Mouse (Mus musculus) limb, embryonic 14.5 days (tissue): Measurements from ENCODE around the gene Islr2. TPM values are rescaled to one million over a fixed set of nuclear protein-coding genes. Genes with fewer than 3 reads are reported as not detected.

Experiments used
- ATAC-seq: fragments of 200-750 bp; cut with Nextera tagmentation; 2 replicates; pipeline ENCODE4 v1.8.0; 2017; ENCODE audit warnings: low read depth, moderate number of reproducible peaks, moderate TSS enrichment; ENCODE audit not compliant: low FRiP score
- DNase-seq: peaks from one replicate; pipeline ENCODE4 v3.0.0-alpha.2; 2015; ENCODE audit warnings: low spot score
- H3K27ac ChIP-seq: fragments of 300-500 bp; sonication (generic); replicated peaks from 2 replicates; pipeline ENCODE4 v1.5.1; 2014; ENCODE audit warnings: low read depth, mild to moderate bottlenecking, low read length, moderate library complexity, mixed read lengths
- H3K27me3 ChIP-seq: fragments of 300-500 bp; sonication (generic); 2 replicates; pipeline ENCODE4 v1.6.1; 2014; ENCODE audit warnings: low read length, mixed read lengths; ENCODE audit not compliant: control insufficient read depth, insufficient read depth
- H3K36me3 ChIP-seq: fragments of 300-500 bp; sonication (generic); 2 replicates; pipeline ENCODE4 v1.6.1; 2014; ENCODE audit warnings: mild to moderate bottlenecking, low read length, moderate library complexity, mixed read lengths; ENCODE audit not compliant: control insufficient read depth, insufficient read depth
- H3K4me1 ChIP-seq: fragments of 300-500 bp; sonication (generic); 2 replicates; pipeline ENCODE4 v1.6.1; 2014; ENCODE audit warnings: antibody characterized with exemption, low read length, mixed read lengths; ENCODE audit not compliant: control insufficient read depth, insufficient read depth
- H3K4me2 ChIP-seq: fragments of 300-500 bp; sonication (generic); replicated peaks from 2 replicates; pipeline ENCODE4 v1.6.1; 2014; ENCODE audit warnings: low read depth, mild to moderate bottlenecking, low read length, moderate library complexity; ENCODE audit not compliant: severe bottlenecking
- H3K4me3 ChIP-seq: fragments of 300-500 bp; sonication (generic); replicated peaks from 2 replicates; pipeline ENCODE4 v1.5.1; 2014; ENCODE audit warnings: low read length
- H3K9ac ChIP-seq: fragments of 300-500 bp; sonication (generic); 2 replicates; pipeline ENCODE4 v1.6.1; 2014; ENCODE audit warnings: mild to moderate bottlenecking, low read depth, low read length, moderate library complexity; ENCODE audit not compliant: severe bottlenecking
- H3K9me3 ChIP-seq: fragments of 300-500 bp; sonication (generic); 2 replicates; pipeline ENCODE4 v1.6.1; 2016; ENCODE audit warnings: low read length; ENCODE audit not compliant: control insufficient read depth
- POLR2A ChIP-seq: fragments of 200-500 bp; IDR thresholded peaks from 2 replicates; pipeline ENCODE4 v1.8.0; 2012; ENCODE audit warnings: inconsistent platforms, mild to moderate bottlenecking, moderate library complexity, borderline replicate concordance; ENCODE audit not compliant: insufficient read depth, insufficient read length; ENCODE audit errors: extremely low read depth
- WGBS: fragments of 180-500 bp; shearing (Covaris S2); extraction: QIAGEN DNeasy Blood & Tissue Kit; methylation state at CpG from one replicate; pipeline ENCODE4 v1.1.7; 2014; 5-methylcytosine and 5-hydroxymethylcytosine counted together
- microRNA-seq: library from miRNA; unstranded; fragments of <30 nt; microRNA quantifications from one replicate; pipeline ENCODE4, GENCODE M21; 2016
- polyA plus RNA-seq, 2 experiments: library from polyadenylated mRNA; depleted of rRNA in 1 of 2; stranded (reverse) in 1 of 2; unstranded in 1 of 2; fragments of >200 nt; fragmentation: Nextera tagmentation in 1 of 2; extraction: Ambion mirVana in 1 of 2; gene quantifications; 2 replicates each; pipeline versions ENCODE4 v1.2.1 to v1.2.3; 2012 to 2014

Islr2 gene
- polyA plus RNA-seq, 2 experiments: 1.7 to 12.2 TPM

GRCm38 (mm10) chr9:58155366-58155765, 48.8 kb downstream of the Islr2 start:
- WGBS: 39% methylated on average over 3 of the region's 3 CpGs
- Histone ChIP-seq H3K9me3 (no peaks in the 10 kb centered on the region), H3K27ac (peak overlapping the region; percentile 38; the same call in 1 of the 2 replicates), H3K4me3 (peak overlapping the region; percentile 42), H3K27me3 (no peaks in the 10 kb centered on the region), H3K4me2 (peak overlapping the region; percentile 90), H3K36me3 (peaks cover 45% of the 10 kb centered on the region), H3K9ac (peak overlapping the region; percentile 21; the same call in 1 of the 2 replicates), H3K4me1 (peaks cover 63% of the 10 kb centered on the region)
- peak; percentile 89 for DNase-seq
- ATAC-seq: no peak
- TF ChIP-seq POLR2A: no peak

GRCm38 (mm10) chr9:58153095-58153494, 51.0 kb downstream of the Islr2 start:
- no peaks in the 10 kb centered on the region for H3K9me3 ChIP-seq
- H3K4me1 ChIP-seq: peaks cover 53% of the 10 kb centered on the region
- H3K9ac ChIP-seq: no peak overlapping the region
- peaks cover 52% of the 10 kb centered on the region for H3K36me3 ChIP-seq
- 46% methylated on average over 2 of the region's 3 CpGs for WGBS
- peak overlapping the region; percentile 28 for H3K27ac ChIP-seq
- DNase-seq (no peak), ATAC-seq (no peak)
- no peak overlapping the region for H3K4me3 ChIP-seq
- TF ChIP-seq POLR2A: no peak
- no peaks in the 10 kb centered on the region for H3K27me3 ChIP-seq
- H3K4me2 ChIP-seq: no peak overlapping the region

GRCm38 (mm10) chr9:58150733-58151361, 53.3 kb downstream of the Islr2 start:
- ATAC-seq: no peak
- peaks cover 49% of the 10 kb centered on the region for H3K36me3 ChIP-seq
- no peak overlapping the region for H3K27ac ChIP-seq
- H3K9ac ChIP-seq: no peak overlapping the region
- TF ChIP-seq POLR2A: no peak
- 68% methylated on average over 4 of the region's 4 CpGs for WGBS
- no peaks in the 10 kb centered on the region for H3K27me3 ChIP-seq
- peaks cover 39% of the 10 kb centered on the region for H3K4me1 ChIP-seq
- no peak overlapping the region for H3K4me3 ChIP-seq
- no peaks in the 10 kb centered on the region for H3K9me3 ChIP-seq
- DNase-seq: no peak
- H3K4me2 ChIP-seq: no peak overlapping the region

- H3K36me3 ChIP-seq: peaks cover 31% of the 10 kb centered on the region
- H3K9ac ChIP-seq: no peak overlapping the region
- peaks cover 19% of the 10 kb centered on the region for H3K4me1 ChIP-seq
- ATAC-seq (no peak), DNase-seq (no peak)
- H3K4me2 ChIP-seq: no peak overlapping the region
- no peaks in the 10 kb centered on the region for H3K9me3 ChIP-seq
- no peak overlapping the region for H3K4me3 ChIP-seq
- no peaks in the 10 kb centered on the region for H3K27me3 ChIP-seq
- 62% methylated on average over 2 of the region's 2 CpGs for WGBS
- no peak for TF ChIP-seq POLR2A
- no peak overlapping the region for H3K27ac ChIP-seq
These were observed 55.3 kb downstream of the Islr2 start for GRCm38 (mm10) chr9:58148806-58149205.

Small RNA genes within 50 kb of the gene (microRNA-seq; reads per million reads assigned to microRNA genes)
- gene Mir6385: not detected

Other genes starting within 250 kb of the Islr2 start
- 3.3 and 3.5 TPM in 2 replicates for gene Cyp11a1, start 197.9 kb downstream of the Islr2 start, polyA plus RNA-seq (2012; rRNA removed)
- gene Cyp11a1, start 197.9 kb downstream of the Islr2 start, polyA plus RNA-seq (2014; fragmentation: Nextera tagmentation; extraction: Ambion mirVana): 4.5 and 5.7 TPM in 2 replicates
- 22.0 and 33.8 TPM in 2 replicates for gene Stra6, start 140.5 kb downstream of the Islr2 start, polyA plus RNA-seq (2012; rRNA removed)
- gene Stra6, start 140.5 kb downstream of the Islr2 start, polyA plus RNA-seq (2014; fragmentation: Nextera tagmentation; extraction: Ambion mirVana): 13.1 and 16.6 TPM in 2 replicates
- 0.11 and 0.24 TPM in 2 replicates for gene Ccdc33, start 85.5 kb downstream of the Islr2 start, polyA plus RNA-seq (2012; rRNA removed)
- gene Ccdc33, start 85.5 kb downstream of the Islr2 start, polyA plus RNA-seq (2014; fragmentation: Nextera tagmentation; extraction: Ambion mirVana): 0.44 TPM in 1 of 2 replicates, not detected in the other
- gene Islr, start within 50 bp of the Islr2 start, polyA plus RNA-seq (2012; rRNA removed): 493 and 711 TPM in 2 replicates
- gene Islr, start within 50 bp of the Islr2 start, polyA plus RNA-seq (2014; fragmentation: Nextera tagmentation; extraction: Ambion mirVana): 143 and 153 TPM in 2 replicates
- gene Pml, start 45.5 kb upstream of the Islr2 start, polyA plus RNA-seq (2012; rRNA removed): 22.4 and 24.8 TPM in 2 replicates
- gene Pml, start 45.5 kb upstream of the Islr2 start, polyA plus RNA-seq (2014; fragmentation: Nextera tagmentation; extraction: Ambion mirVana): 15.4 and 18.4 TPM in 2 replicates
- 47.2 and 57.5 TPM in 2 replicates for gene Stoml1, start 48.8 kb upstream of the Islr2 start, polyA plus RNA-seq (2012; rRNA removed)
- 28.7 and 30.4 TPM in 2 replicates for gene Stoml1, start 48.8 kb upstream of the Islr2 start, polyA plus RNA-seq (2014; fragmentation: Nextera tagmentation; extraction: Ambion mirVana)
- 86.6 and 125 TPM in 2 replicates for gene Loxl1, start 108.9 kb upstream of the Islr2 start, polyA plus RNA-seq (2012; rRNA removed)
- 80.7 and 88.4 TPM in 2 replicates for gene Loxl1, start 108.9 kb upstream of the Islr2 start, polyA plus RNA-seq (2014; fragmentation: Nextera tagmentation; extraction: Ambion mirVana)
- gene Tbc1d21, start 166.1 kb upstream of the Islr2 start, polyA plus RNA-seq (2012; rRNA removed): 0.05 TPM in 1 of 2 replicates, not detected in the other
- gene Tbc1d21, start 166.1 kb upstream of the Islr2 start, polyA plus RNA-seq (2014; fragmentation: Nextera tagmentation; extraction: Ambion mirVana): not detected in 2 replicates